Mouse (Mus musculus): Measurements from ENCODE around the gene Cfap61.

Cfap61 gene

DNA sequence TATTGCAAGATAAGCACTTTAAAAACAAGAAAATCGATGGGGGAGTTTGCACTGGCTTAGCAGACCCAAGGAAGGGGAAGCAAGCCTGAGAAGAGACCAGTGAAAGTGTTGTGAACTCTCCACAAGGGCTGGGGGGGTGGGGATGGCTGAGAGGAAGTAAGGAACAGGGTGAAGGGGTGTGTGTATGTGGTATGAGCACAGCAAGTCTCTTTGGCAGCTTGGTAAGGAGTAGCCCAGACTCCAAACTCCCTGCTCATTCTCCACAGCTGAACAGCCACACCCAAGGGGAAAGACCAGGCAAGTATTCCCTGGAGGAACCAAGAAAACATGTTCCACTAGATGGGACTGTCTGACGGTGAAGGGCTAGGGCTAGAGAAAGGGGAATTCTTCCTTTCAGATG lies 76.2 kb downstream of the Cfap61 start:
- no peak for DNase-seq (ENCODE audit: low spot score)

DNA sequence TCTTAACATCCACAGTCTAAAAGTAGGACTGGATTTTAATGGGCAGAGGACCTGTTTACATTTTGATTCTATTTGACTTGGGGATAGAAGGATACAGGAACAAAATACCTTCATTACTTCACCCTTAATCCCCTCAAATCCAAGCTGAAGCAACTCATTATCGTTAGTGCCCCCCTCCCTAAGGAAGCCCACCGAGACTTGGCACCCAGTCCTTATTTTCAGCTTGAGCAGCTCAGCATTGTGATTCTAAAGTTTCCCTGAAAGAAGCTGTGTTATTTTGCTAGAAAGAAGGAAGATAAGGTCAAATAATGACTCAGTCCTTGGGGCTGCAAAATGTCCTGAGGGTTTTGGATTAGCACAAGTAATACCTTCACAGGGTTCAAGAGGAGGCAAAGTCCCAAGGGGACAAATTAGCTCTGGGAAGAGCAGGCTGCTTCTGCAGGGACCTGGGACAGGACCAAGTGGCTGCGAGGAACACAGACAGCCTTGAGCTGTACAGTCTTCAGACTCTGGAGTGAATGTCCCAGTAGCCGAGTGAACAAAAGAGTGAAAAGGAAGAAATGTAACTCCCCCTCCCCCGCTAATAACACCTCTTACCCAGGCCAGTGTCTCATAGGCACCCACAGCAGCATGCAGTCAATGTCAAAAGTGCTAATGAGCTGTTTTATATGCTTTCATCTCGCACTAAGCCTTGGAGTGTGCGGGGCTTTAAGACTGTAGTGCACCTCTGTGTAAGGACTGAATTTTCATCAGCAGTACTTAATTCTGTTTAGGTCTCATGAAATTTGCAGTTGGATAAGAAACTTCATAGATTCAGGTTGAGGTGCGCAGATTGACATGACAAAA lies 81.0 kb downstream of the Cfap61 start:
- DNase-seq (ENCODE audit: low spot score), result no peak

DNA sequence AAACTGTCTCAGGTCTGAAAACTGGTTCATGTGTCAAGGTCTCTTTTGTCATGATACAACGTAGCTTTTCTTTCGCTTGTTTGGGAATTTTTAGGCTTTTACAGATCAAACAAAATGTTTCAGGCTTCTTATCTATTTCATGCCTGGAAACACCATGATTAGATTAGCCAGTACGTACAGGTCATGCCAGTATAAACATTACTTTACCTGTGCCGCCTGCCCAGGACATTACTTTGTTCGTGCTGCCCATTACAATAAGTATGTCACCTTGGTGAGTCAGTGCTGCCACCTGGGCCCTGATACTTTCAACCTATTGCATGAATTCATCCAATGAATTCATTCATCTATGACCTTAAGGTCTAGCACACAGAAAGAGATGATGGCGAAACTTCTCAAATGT lies 88.3 kb downstream of the Cfap61 start:
- DNase-seq (ENCODE audit: low spot score), result no peak

DNA sequence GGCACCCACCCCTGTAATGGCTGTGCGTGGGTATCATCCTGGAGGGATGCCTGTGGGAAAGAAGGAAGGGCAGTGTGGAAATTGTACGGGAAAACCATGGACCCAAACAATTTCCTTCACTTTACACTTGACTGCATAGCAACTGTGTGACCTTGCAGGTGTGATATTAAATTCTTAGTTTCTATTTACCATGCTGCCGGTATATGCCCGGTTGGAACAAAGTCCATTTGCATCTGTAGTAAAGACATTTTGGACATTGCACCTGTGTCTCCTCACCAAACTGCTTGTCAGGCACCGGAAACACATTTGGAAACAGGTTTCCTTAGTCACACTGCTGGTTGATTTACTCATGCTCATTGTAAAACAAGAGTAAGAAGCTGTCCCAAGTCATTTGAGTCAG lies 109.1 kb downstream of the Cfap61 start:
- no peak for DNase-seq (ENCODE audit: low spot score)

DNA sequence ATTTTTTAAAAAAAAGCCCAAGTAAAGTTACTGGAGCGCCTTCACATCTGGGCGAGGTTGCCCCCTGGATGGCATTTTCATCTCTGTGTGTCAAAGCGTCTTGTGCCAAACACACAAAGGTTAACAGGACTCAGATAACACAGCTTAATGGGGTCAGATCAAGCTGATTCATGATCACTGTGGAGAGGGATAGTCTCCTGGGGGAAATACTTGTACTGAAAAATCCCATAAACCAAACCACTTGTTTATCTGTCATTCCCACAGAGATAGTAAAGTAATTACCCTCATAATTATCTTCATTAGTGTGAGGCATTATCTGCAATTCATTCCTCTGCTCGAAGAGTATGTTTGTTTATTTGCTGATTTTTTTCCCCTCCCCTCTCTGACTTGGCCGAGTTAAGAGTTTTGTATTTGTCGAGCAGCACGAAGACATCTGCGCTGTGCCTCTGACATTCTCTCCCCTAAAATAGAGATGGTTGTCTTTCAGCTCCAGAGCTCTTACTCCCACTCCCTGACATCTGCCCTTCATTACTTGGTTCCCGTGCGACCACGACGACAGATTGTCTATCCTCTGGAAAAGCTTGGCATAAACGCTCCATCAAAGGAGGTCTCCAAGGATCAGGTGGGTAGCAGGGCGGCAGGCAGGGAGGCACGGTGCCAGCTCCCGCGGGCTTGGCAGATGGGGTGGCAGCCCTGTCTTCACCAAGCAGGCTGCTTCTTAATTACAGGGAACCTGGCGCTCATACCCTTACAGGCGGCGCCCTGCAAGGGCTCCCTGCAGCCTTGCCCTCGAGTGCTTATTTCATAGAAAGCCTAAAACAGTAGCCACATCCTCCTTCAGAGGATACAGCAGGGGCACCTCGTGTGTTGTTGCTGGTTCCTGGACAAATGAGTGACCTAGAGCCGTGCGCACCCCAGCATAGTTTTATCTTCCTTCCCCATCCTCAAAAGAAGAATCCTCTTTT lies 110.6 kb downstream of the Cfap61 start:
- no peak for DNase-seq (ENCODE audit: low spot score)

DNA sequence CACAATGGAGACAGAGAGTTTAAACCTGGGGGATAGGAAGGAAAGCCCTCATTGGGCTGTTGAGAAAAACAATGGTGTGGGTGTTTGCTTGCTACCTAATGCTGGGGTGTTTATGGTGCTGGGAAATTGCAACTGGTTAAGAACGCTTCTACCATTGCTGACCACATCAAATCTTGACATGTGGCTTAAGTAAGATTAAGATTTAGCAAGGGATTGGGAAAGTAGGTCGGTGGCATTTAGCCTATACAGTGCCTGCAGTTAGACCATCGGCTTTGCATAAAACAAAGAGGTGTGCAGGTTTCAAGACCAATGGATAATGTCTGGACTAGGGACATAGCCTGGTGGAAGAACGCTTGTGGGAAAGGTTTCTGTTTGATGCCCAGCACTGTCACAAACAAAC lies 113.1 kb downstream of the Cfap61 start:
- no peak for DNase-seq (ENCODE audit: low spot score)

DNA sequence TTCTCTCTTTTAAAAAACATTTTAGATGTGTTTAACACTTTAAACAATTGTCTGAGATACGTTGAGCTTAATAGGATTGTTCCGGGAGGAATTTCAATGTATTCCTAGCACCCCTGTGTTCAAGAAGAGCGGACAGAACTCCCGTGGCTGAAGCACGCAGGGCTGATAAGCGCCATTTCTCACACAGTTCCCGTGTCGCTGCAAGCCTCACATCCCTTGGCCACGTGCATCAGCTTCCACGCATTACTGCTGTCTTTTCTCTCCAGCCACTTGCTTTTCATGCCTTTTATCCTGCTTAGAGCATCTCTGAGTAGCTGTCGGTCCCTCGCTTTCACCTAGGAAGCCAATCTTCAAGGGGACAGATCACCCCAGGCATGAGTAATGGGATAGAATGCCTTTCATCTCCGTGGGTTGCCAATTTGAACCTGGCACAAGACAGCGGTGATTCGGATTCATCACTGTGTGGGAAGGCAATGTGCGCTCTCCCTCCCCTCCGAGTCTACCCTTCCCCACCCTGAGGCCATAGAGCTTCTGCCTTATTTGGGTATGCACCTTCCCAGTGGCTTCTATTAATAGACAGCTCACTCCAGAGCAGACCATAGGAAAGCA lies 113.7 kb downstream of the Cfap61 start:
- no peak for DNase-seq (ENCODE audit: low spot score)

DNA sequence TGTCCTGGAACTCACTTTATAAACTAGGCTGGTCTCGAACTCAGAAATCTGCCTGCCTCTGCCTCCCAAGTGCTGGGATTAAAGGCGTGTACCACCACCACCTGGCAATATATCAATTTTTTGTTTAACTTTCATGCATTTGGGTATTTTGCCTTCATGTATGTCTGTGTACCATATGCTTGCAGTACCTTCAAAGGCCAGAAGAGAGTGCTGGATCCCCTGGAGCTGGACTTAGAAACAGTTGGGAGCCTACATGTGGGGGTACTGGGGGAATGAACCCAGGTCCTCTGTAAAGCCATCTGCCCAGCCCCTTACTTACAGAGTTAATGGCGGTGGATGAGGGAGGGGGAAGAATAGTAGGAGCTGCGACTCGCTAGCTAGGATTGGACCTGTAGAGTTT lies 114.8 kb downstream of the Cfap61 start:
- DNase-seq (ENCODE audit: low spot score), result no peak

DNA sequence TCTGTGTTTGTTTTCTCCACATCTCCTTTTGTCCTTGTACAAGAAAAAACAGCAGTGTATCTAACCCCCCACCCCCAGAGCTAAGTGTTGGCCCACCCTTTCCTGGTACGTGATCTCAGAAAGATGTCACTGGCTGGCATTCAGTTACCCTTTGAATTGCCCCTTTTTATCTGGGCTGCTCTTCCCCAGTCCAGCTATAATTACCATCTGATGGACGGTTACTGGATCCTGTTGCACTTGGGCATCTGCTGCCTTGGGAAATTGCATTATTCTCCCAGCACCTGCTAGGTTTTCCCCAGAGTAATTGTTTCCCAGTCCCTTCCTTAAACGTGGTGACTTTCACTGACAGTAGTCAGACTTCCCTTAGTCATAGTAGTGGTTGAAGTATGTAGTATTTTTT lies 115.5 kb downstream of the Cfap61 start:
- no peak for DNase-seq (ENCODE audit: low spot score)

DNA sequence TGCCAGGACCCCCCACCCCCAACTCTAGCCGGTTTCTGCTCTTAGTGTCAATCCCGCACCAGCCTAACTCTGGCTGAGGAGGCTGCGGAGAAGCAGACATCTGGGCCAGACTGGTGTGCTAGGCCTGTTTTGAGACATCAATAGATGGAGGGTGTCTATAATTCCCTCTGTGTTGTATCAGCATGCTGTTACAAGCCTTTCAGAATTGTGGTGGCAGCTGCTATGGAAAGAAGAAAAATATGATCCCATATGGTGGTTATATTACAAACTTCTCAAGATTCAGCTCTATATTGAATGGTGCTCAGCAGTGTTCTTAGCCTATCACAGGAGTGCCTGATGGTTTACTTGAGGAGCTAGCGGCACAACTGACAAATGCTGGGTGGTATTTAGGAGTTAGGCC lies 116.8 kb downstream of the Cfap61 start:
- no peak for DNase-seq (ENCODE audit: low spot score)

DNA sequence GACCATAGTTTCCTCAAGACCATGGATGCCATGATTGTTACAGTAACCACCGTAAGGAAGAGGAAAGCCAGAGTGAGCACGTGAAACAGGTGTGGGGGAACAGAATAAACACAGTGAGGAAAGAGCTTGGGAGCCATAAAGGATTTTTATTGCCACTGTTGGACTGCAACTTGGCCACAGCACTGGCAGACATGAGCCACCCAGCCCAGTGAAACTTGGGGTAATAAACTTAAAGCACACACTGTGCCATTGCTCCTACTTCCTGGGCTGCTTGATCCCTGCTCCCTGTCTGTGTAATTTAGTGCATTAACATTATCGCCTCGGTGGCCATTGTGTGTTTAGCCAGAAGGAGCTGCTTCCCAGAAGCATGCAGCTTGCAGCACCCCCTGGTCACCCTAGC lies 122.5 kb downstream of the Cfap61 start:
- no peak for DNase-seq (ENCODE audit: low spot score)

DNA sequence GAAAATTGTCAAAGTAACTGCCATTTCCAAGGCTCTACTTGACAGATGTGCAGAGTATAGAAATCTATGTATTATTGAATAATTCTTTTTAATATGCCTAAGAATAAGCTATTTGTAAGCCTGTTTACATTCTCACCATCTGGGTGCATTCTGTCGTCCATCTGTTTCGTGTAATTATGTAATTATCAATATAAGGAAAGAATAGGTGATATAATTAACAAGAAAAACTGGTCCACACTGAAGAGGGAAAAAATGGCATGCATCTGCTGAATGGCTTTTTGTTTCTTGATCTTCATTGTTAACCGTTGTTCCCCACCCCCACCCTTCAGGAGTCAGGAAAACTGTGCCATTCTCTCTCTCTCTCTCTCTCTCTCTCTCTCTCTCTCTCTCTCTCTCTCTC lies 124.2 kb downstream of the Cfap61 start:
- DNase-seq (ENCODE audit: low spot score), result no peak

DNA sequence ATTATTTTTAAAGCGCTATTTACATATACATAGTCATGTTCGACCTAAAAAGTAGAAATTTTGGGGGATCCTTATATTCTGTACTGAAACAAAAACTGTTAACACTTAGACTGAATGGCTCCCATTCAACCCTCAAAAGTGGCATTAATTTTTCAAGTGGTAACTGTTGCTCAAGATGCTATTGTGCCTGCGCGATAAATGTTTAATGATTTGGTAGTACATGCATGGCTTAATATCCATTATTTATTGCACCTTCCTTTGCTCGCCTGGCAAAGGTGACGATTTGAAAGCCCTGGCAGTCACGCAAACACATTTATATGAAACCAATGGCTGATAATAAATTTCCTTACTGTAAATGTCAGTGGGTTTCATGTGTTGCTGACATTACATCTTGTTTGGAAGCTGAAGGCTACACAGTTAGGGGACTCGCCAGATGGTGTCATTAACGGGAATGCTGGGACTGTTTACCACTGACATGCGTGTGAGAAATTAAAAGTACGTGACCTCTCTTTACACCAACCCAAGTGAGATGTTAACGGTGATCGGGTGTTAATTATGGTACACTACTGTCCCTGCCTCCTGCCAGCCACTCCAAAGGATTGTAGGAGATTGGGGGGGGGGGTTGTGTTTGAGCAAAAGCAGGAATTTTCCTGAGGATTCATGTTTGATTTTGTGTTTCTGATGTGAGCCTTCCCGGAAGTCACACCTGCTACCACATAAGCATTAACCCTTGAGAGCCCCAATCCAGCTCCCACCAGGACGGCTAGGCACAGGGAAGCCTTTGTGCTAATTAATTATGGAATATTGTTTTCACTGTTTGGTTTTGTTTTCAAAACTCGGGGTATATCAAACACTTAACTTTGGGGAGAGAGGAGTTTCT lies 127.1 kb downstream of the Cfap61 start:
- no peak for DNase-seq (ENCODE audit: low spot score)

DNA sequence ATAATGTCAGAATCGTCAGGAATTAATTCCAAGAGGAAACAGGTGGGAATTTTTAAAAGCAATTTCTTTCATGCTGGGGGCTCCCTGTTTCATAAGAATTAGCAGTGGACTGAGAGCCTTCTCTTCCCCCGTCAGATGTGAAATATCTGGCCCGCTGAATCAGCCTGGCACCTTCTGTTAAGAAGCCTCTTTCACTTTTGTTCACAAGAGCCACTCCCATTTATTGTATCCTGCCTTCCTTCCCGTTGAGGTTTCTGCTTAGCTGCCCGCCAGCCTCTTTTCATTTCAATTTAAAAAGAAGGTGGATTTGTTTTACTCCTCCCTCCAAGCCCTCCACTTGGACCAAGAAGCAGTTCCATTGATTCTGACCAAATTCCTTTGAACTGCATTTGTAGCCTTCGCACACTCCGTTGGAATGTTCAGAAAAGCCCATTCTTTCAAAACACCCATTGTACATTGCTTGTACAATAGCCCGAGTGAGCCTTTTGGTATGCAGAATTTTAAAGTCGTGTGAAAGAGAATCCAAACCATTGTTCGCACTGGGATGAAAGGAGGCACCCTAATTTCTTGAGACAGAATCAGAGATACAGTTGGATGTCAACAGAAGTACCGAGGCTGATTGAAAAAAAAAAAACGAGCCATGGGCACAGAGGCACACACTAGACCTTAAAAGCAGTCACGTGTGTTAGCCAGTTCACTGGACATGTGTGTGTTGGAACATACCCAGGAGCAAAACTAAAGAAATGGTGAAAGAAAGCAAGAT lies 127.9 kb downstream of the Cfap61 start:
- no peak for DNase-seq (ENCODE audit: low spot score)

DNA sequence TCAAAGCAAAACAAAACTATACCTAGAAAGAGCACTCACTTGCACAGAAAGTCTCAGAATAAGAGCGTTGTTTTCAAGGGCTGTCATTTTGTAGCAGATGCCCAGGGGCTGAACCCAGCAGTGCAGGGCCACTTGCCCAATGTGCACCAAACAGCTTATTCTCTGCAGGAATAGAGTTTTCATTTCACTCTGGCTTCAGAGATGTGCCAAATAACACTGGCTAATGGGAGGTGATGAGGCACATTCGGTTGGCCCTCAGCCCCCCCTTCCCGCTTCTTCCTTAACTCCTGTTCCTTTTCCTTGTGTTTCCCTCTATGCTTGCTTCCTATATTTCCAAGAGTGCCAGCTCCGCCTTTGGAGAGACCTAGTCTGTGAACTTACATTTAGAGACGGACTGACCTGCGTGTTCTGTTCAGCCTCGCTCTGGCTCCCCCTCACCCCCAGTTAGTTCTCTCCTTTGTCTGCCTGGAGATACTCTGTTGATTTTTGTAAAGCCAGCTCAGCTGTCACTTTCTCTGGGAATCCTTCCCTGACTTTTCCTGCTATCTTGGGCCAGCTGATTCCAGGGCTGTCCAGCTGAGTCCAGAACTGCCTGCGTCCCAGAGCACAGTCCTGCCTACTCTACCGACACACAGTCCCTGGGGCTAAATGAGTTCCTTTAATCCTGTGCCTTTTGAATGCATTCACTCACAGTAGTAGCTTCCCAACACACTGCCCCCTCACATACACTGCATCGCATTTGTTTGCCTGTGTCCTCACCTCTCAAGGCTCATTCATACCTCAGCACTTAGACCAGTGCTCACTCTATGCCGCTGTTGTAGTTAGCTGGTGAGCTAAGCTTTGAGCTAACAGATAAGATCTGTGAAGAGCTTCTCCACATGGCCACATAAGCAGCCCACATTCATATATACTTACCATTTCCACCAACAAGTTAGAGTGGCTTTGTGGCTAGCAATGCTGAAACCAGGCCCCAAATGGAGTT lies 128.8 kb downstream of the Cfap61 start:
- no peak for DNase-seq (ENCODE audit: low spot score)

DNA sequence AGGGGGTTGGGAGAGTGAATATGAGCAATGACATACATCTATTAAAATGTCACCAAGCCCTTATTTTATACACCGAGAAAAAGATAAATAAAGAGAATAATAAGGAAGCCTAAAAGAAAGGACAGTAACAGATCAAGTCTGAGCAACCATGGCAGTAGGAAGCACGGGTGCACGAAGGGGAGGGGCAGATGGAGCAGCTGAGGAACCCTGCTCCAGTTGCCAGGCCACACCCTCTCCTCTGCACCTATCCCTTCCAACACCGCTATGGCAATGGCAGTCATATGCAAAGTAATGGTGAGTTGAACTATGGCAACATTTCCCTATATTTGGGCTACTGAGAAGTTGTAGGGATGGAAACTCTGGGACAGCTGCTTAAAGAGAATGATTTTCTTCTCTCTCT lies 132.8 kb downstream of the Cfap61 start:
- DNase-seq (ENCODE audit: low spot score), result no peak

DNA sequence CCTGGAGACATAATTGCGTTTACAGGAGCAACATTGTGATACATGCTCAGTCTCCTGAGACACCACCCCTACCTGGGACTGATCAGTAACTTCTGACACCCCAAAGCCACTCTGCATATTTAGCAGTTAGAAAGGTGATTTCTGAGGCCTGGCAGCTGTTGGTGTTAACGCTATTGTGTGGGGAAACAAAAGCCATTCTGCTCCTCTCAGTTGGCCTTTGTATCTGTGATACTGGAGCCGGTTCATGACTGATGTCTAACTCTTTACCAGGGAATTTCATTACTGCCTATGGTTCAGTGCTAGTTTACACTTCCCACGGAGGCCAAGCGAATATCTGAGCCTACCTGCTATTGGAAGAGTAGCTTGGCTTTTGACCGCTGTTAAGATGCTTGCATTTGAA lies 138.7 kb downstream of the Cfap61 start:
- DNase-seq (ENCODE audit: low spot score), result no peak

DNA sequence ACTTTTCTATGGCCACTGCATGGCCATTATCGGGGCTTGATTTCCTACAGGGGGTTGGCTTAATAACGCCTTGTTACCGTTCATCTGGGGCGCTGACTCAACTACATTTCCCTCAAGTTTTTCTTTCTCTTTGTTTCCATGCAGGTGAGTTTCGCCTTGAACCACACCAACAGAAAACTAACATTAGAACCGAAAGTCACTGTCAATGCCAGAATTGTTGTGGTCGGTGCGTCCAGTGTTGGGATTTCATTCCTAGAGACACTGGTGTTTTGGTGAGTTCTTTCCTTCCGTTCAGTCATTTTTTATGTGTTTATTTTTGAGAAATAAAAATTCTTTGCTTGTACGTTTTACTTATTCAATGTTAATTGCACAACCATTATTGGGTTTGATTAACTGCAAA lies 142.5 kb downstream of the Cfap61 start:
- no peak for DNase-seq (ENCODE audit: low spot score)

DNA sequence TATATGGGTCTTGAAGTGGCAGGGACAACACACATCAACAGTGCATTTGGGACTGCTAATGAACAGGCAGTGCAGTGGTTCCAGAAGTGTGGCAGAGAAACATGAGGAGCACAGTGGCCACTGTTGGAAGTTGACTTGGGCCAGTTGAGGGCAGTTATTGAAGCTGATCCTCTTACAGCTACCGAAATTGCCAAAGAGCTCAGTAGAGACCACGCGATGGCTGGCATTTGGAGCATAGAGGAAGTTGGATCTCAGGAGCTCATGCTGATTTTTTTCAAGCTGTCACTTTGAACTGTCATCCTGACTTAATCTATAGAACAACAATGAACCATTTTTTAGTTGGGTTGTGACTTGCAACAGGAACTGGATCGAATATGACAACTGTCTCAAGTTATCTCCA lies 145.7 kb downstream of the Cfap61 start:
- DNase-seq (ENCODE audit: low spot score), result no peak

Measured in ovary, postnatal 14 days (tissue).